Comparison of ENCODE assay signal across 12 mouse cellular contexts in genomic region chr11:52565457-52565856, GRCm38 (mm10).
DNase-seq lines count a peak whose midpoint lies in the region; ATAC-seq and TF ChIP-seq lines count a peak whose summit lies in the region.
"Had no signal": no experiment of that assay in that cellular context is flagged by ENCODE, and none has a peak within 500 bp of the region (broad histone marks: within the 10 kb centered on the region; RNA-seq: fewer than 3 reads in every experiment).

No protein-coding gene starts in this region.

- no peak overlapping the region for H3K4me3 ChIP-seq in heart, embryonic 11.5 days (ENCODE audit: low read depth, low read length)
- no peak overlapping the region for H3K4me3 ChIP-seq in lung, embryonic 14.5 days (ENCODE audit: low read depth, low read length)
- H3K4me3 ChIP-seq: forebrain, embryonic 15.5 days; hindbrain, embryonic 12.5 days had no signal

- H3K9me3 ChIP-seq in heart, embryonic 11.5 days (replicated peaks; ENCODE audit: control insufficient read depth, low read length) = no peaks in the 10 kb centered on the region
- no peaks in the 10 kb centered on the region for H3K9me3 ChIP-seq in lung, embryonic 14.5 days (ENCODE audit: low read depth, low read length)
- H3K9me3 ChIP-seq: forebrain, embryonic 15.5 days; hindbrain, embryonic 12.5 days had no signal

- H3K36me3 ChIP-seq in heart, embryonic 11.5 days (ENCODE audit: control insufficient read depth, insufficient read depth, low read length) = no peaks in the 10 kb centered on the region
- no peaks in the 10 kb centered on the region for H3K36me3 ChIP-seq in lung, embryonic 14.5 days (ENCODE audit: insufficient read depth)
- H3K36me3 ChIP-seq: forebrain, embryonic 15.5 days; hindbrain, embryonic 12.5 days had no signal

- 6% methylated on average over 1 of the region's 1 CpGs for WGBS in heart, embryonic 11.5 days (ENCODE audit: insufficient replicate concordance)
- 3% methylated on average over 1 of the region's 1 CpGs for WGBS in lung, embryonic 14.5 days

- H3K27me3 ChIP-seq in heart, embryonic 11.5 days (ENCODE audit: control insufficient read depth, insufficient read depth, low read length) = no peaks in the 10 kb centered on the region
- no peaks in the 10 kb centered on the region for H3K27me3 ChIP-seq in lung, embryonic 14.5 days (ENCODE audit: insufficient read depth, low read length)
- H3K27me3 ChIP-seq: forebrain, embryonic 15.5 days; hindbrain, embryonic 12.5 days had no signal

- H3K27ac ChIP-seq in heart, embryonic 11.5 days (ENCODE audit: low read depth, low read length) = peak overlapping the region; percentile 64
- H3K27ac ChIP-seq in lung, embryonic 14.5 days (ENCODE audit: low read depth) = no peak overlapping the region; the same call in 1 of the 2 replicates
- H3K27ac ChIP-seq: forebrain, embryonic 15.5 days; hindbrain, embryonic 12.5 days had no signal

- peaks cover 35% of the 10 kb centered on the region for H3K4me1 ChIP-seq in heart, embryonic 11.5 days (ENCODE audit: control insufficient read depth, insufficient read depth, low read length)
- peaks cover 19% of the 10 kb centered on the region for H3K4me1 ChIP-seq in lung, embryonic 14.5 days (ENCODE audit: insufficient read depth)
- H3K4me1 ChIP-seq: forebrain, embryonic 15.5 days had no signal

- DNase-seq in adrenal gland, adult 2 months = peak; percentile 15
- DNase-seq in adrenal gland, postnatal 10 days = no peak
- DNase-seq in Muller cell, postnatal 12 days (ENCODE audit: inconsistent ontology term) = peak; percentile 75
- DNase-seq in lung, embryonic 14.5 days = peak; percentile 81
- no peak for DNase-seq in right cerebral cortex, postnatal 36 days (ENCODE audit: low spot score in 2 of 2)
- DNase-seq in right cerebral cortex, postnatal 4 days = no peak
- DNase-seq in adrenal gland, postnatal 4 days (ENCODE audit: low spot score in 2 of 2) = no peak
- DNase-seq: liver had no signal

- no peak overlapping the region for H3K9ac ChIP-seq in heart, embryonic 11.5 days (ENCODE audit: low read depth, low read length)
- no peak overlapping the region for H3K9ac ChIP-seq in lung, embryonic 14.5 days
- H3K9ac ChIP-seq: forebrain, embryonic 15.5 days; hindbrain, embryonic 12.5 days had no signal

- ATAC-seq in heart, embryonic 11.5 days (replicated peaks; ENCODE audit: insufficient number of reproducible peaks, low FRiP score, low TSS enrichment) = no peak
- peak; percentile 80 for ATAC-seq in lung, embryonic 14.5 days (ENCODE audit: insufficient read depth)
- ATAC-seq: forebrain, embryonic 15.5 days; midbrain, embryonic 16.5 days had no signal

- H3K4me2 ChIP-seq in heart, embryonic 11.5 days = no peak overlapping the region
- H3K4me2 ChIP-seq in lung, embryonic 14.5 days = no peak overlapping the region
- H3K4me2 ChIP-seq: forebrain, embryonic 15.5 days; hindbrain, embryonic 12.5 days had no signal

- TF ChIP-seq CTCF in lung, embryonic 14.5 days (IDR thresholded peaks at IDR 0.05; ENCODE audit: low read depth) = no peak

Comparison
In these comparisons a context has a peak if more than half of its experiments do, and no peak if none do; other contexts are left out.
1. DNase-seq: peak in adrenal gland, adult 2 months (single experiment), Muller cell, postnatal 12 days (single experiment) and lung, embryonic 14.5 days (single experiment); none in adrenal gland, postnatal 10 days (single experiment), right cerebral cortex, postnatal 36 days (0 of 2), right cerebral cortex, postnatal 4 days (single experiment) and adrenal gland, postnatal 4 days (0 of 2).